Mouse (Mus musculus) lung, embryonic 15.5 days (tissue): ENCODE measurements around the gene Hs3st1. TPM values are rescaled to one million over a fixed set of nuclear protein-coding genes. Genes with fewer than 3 reads are reported as not detected.
A peak's percentile ranks its signal among the peaks of the same experiment; 100 is the strongest.

ENCODE experiments used
- ATAC-seq: fragments of 200-750 bp; cut with Nextera tagmentation; 2 replicates; pipeline ENCODE4 v1.8.0; 2017; ENCODE audit warnings: moderate number of reproducible peaks, borderline replicate concordance; ENCODE audit not compliant: low FRiP score, low TSS enrichment; ENCODE audit errors: extremely low read depth
- H3K27ac ChIP-seq: fragments of 300-500 bp; sonication (generic); 2 replicates; pipeline ENCODE4 v1.5.1; 2015; ENCODE audit warnings: moderate library complexity, mild to moderate bottlenecking, inconsistent platforms
- H3K27me3 ChIP-seq: fragments of 300-500 bp; sonication (generic); 2 replicates; pipeline ENCODE4 v1.6.1; 2015; ENCODE audit warnings: inconsistent platforms
- H3K36me3 ChIP-seq: fragments of 300-500 bp; sonication (generic); 2 replicates; pipeline ENCODE4 v1.6.1; 2015; ENCODE audit warnings: inconsistent platforms
- H3K4me1 ChIP-seq: fragments of 300-500 bp; sonication (generic); 2 replicates; pipeline ENCODE4 v1.6.1; 2015; ENCODE audit warnings: inconsistent platforms
- H3K4me2 ChIP-seq: fragments of 300-500 bp; sonication (generic); 2 replicates; pipeline ENCODE4 v1.6.1; 2015; ENCODE audit warnings: inconsistent platforms, mild to moderate bottlenecking, moderate library complexity
- H3K4me3 ChIP-seq: fragments of 300-500 bp; sonication (generic); 2 replicates; pipeline ENCODE4 v1.5.1; 2015; ENCODE audit warnings: mild to moderate bottlenecking, inconsistent platforms
- H3K9ac ChIP-seq: fragments of 300-500 bp; sonication (generic); 2 replicates; pipeline ENCODE4 v1.6.1; 2015; ENCODE audit warnings: inconsistent platforms
- H3K9me3 ChIP-seq: fragments of 300-500 bp; sonication (generic); 2 replicates; pipeline ENCODE4 v1.6.1; 2016; ENCODE audit warnings: inconsistent platforms
- WGBS: fragments of 180-500 bp; shearing (Covaris S2); methylation state at CpG from one replicate; pipeline ENCODE4 v1.1.7; 2015; 5-methylcytosine and 5-hydroxymethylcytosine counted together
- polyA plus RNA-seq: library from polyadenylated mRNA; unstranded; fragments of >200 nt; fragmentation: Nextera tagmentation; extraction: Ambion mirVana; gene quantifications from 2 replicates; pipeline ENCODE4 v1.2.1, GENCODE M21; 2015

Gene Hs3st1
- polyA plus RNA-seq, 1 experiment from 2014 or later = 2.6 TPM

DNA sequence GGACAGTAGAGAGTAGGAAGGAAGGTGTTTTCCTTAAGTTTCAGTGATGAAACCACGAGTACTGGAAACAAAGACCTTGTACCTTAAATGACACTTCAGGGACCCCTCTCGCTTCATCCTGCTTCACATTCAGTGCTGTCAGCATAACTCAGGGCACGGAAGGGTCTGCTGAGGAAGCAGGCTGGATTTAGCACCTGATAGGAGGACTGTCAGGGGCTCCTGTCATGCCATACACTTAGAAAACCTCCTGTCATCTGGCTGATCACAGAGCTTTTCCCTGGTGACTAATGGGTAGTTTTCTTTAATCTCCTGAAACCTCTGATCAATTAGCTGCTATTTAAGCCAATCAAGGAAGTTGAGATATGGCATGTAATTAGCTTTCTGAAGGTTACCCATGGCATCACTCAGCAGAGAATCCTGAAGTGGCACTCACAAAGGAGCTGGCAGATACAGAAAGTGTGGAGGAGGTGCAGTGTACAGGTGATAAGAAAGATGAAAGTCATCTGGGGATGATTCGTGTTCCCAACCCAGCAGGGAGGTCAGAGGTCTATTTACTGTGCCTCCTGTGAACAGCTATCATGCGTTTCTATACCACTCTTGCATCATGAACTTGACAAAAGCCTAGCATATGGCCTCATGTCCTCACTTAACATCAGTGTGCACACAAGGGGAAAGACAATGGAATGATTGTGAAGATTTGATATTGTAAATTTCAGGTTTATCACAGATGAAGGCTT, 22.1 kb downstream of the Hs3st1 start:
- no peak overlapping the region for H3K4me2 ChIP-seq
- no peaks in the 10 kb centered on the region for H3K27me3 ChIP-seq
- ATAC-seq = no peak
- H3K4me1 ChIP-seq = no peaks in the 10 kb centered on the region
- no peak overlapping the region for H3K9ac ChIP-seq
- no peak overlapping the region for H3K4me3 ChIP-seq
- no peaks in the 10 kb centered on the region for H3K36me3 ChIP-seq
- H3K27ac ChIP-seq = no peak overlapping the region
- 16% methylated on average over 5 of the region's 5 CpGs for WGBS
- H3K9me3 ChIP-seq = no peaks in the 10 kb centered on the region

DNA sequence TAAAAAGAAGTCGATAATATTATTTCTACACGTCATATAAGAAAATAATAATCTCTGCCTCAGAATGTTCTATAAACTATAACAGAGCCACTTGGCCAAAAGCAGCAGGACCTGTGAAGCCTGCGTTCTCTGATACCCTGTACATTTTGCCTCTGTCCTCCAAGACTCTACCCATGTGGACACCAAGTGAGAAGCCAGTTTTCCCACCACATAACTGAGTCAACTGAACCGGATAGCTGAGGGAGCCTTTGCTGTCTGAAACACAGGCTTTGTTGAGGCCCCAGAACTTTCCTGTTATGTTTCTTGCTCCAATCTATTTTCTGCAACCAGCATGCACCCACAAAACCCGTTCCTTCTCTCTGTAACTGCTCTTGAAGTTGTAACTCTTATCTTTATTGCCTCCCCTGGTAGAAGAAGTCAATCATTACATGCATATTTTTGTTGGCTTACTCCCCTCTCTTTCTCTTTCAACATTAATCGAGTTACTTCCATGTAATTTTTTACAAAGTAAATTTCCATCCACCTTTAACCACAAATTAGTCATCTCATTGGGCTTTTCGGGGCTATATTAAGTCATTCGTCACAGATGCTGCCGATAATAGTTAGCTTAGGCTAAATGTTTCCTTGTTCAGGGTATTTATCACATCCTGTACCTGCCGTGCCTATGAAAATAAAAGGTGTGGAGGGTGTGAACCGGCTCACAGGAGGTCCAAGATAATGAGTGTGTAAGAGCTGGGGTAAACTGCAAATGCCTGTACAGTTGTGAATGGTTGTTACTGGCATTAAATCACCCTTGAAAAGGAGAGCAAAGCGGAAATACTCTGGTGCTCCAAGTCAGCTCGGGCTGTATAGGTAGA, 39.4 kb downstream of the Hs3st1 start:
- Histone ChIP-seq H3K9me3 (no peaks in the 10 kb centered on the region), H3K4me1 (no peaks in the 10 kb centered on the region), H3K36me3 (no peaks in the 10 kb centered on the region), H3K9ac (no peak overlapping the region), H3K27ac (no peak overlapping the region), H3K4me3 (no peak overlapping the region), H3K27me3 (no peaks in the 10 kb centered on the region), H3K4me2 (no peak overlapping the region)
- no peak for ATAC-seq
- WGBS = 70% methylated on average over 13 of the region's 13 CpGs

- H3K27ac ChIP-seq = no peak overlapping the region
- H3K36me3 ChIP-seq = no peaks in the 10 kb centered on the region
- ATAC-seq = no peak
- no peak overlapping the region for H3K4me3 ChIP-seq
- H3K4me1 ChIP-seq = no peaks in the 10 kb centered on the region
- H3K4me2 ChIP-seq = no peak overlapping the region
- no peaks in the 10 kb centered on the region for H3K9me3 ChIP-seq
- 63% methylated on average over 5 of the region's 5 CpGs for WGBS
- H3K27me3 ChIP-seq = no peaks in the 10 kb centered on the region
- H3K9ac ChIP-seq = no peak overlapping the region
These were observed 40.1 kb downstream of the Hs3st1 start for GRCm38 (mm10) chr5:39715193-39715592.

DNA sequence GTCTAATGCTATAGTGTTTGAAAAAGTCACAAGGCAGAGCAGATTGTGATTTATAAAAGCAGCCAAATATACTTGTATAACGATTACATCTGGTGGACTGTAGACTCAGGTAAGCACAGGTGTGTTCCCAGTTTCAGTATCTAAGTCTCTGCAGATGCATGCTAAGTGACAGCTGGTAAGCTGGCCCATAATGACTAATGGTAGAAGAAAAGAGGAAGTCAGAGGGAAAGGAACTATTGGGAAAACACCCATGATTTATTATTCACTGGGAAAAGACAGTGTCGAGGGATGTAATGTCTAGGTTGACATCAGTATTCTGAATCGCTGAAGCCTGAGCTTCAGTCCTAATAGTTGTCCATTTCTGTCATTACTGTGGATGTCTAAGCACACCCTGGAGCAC, 49.7 kb downstream of the Hs3st1 start:
- no peak overlapping the region for H3K4me2 ChIP-seq
- 73% methylated on average over 3 of the region's 3 CpGs for WGBS
- H3K9me3 ChIP-seq = no peaks in the 10 kb centered on the region
- no peak overlapping the region for H3K9ac ChIP-seq
- H3K4me1 ChIP-seq = no peaks in the 10 kb centered on the region
- H3K27me3 ChIP-seq = no peaks in the 10 kb centered on the region
- H3K36me3 ChIP-seq = no peaks in the 10 kb centered on the region
- ATAC-seq = no peak
- H3K4me3 ChIP-seq = no peak overlapping the region
- no peak overlapping the region for H3K27ac ChIP-seq

DNA sequence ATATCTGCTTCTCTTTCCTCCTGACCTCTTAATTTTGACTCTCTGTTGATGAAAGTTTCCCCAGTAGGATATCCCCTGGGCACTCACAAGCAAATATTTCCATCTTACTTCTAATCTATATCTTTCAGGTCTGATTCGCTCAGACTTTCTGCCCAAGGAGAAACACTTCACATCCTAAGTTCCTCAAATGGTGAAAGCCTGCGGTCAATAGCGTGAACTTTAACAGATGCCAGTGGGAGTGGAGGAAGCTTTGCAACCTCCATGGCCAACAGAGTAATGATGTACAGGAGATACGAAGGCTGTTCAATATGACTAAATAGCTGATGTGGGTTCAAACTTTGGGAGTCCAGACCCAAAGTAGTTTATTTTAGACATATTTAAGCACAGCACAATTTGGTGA, 94.4 kb downstream of the Hs3st1 start:
- no peak for ATAC-seq
- Histone ChIP-seq H3K27me3 (no peaks in the 10 kb centered on the region), H3K9me3 (no peaks in the 10 kb centered on the region), H3K4me1 (no peaks in the 10 kb centered on the region), H3K4me2 (no peak overlapping the region), H3K4me3 (no peak overlapping the region), H3K9ac (no peak overlapping the region), H3K36me3 (no peaks in the 10 kb centered on the region), H3K27ac (no peak overlapping the region)
- WGBS = 91% methylated on average over 4 of the region's 4 CpGs

DNA sequence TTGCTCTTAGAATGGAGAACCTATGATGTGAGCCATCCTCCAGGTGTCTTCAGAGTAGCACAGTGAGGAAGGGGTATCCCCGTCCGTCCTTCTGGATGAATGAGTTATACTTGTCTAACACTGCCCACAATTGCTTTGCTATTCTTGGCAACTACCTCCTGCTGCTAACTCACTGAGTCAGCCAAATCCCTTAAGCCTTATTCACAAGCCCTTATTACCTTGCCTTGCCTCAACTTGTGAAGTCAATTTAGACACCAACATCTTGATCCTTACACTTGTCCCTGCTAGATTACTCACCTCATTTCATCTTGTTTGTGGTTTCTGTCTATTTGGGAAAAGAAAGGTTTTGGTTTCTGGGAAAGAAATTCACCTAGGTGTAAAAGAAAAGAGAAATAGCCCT, 95.9 kb downstream of the Hs3st1 start:
- H3K9me3 ChIP-seq = no peaks in the 10 kb centered on the region
- 69% methylated on average over 2 of the region's 2 CpGs for WGBS
- no peak for ATAC-seq

GRCm38 (mm10) chr5:39644827-39645380, 110.4 kb downstream of the Hs3st1 start:
- peak; percentile 67 for ATAC-seq
- H3K9me3 ChIP-seq = no peaks in the 10 kb centered on the region
- H3K4me3 ChIP-seq = peak overlapping the region; percentile 53
- no peaks in the 10 kb centered on the region for H3K36me3 ChIP-seq
- H3K4me1 ChIP-seq = peaks cover 13% of the 10 kb centered on the region
- peak overlapping the region; percentile 82 for H3K4me2 ChIP-seq
- WGBS = 1% methylated on average over 28 of the region's 28 CpGs
- peaks cover 32% of the 10 kb centered on the region for H3K27me3 ChIP-seq
- no peak overlapping the region for H3K27ac ChIP-seq
- peak overlapping the region; percentile 34; the same call in 1 of the 2 replicates for H3K9ac ChIP-seq

More for the DNA sequence above, 95.9 kb downstream of the Hs3st1 start:
- Histone ChIP-seq H3K9ac (no peak overlapping the region), H3K36me3 (no peaks in the 10 kb centered on the region), H3K4me1 (no peaks in the 10 kb centered on the region), H3K27ac (no peak overlapping the region), H3K27me3 (no peaks in the 10 kb centered on the region), H3K4me2 (no peak overlapping the region), H3K4me3 (no peak overlapping the region)

- no peak overlapping the region for H3K27ac ChIP-seq
- peaks cover 32% of the 10 kb centered on the region for H3K27me3 ChIP-seq
- H3K9me3 ChIP-seq = no peaks in the 10 kb centered on the region
- H3K4me2 ChIP-seq = peak overlapping the region; percentile 82
- H3K36me3 ChIP-seq = no peaks in the 10 kb centered on the region
- ATAC-seq = peak; percentile 95
- peak overlapping the region; percentile 34 for H3K9ac ChIP-seq
- H3K4me3 ChIP-seq = peak overlapping the region; percentile 53
- H3K4me1 ChIP-seq = peaks cover 13% of the 10 kb centered on the region
- 1% methylated on average over 55 of the region's 56 CpGs for WGBS
These were observed 111.1 kb downstream of the Hs3st1 start for GRCm38 (mm10) chr5:39643924-39644826.

DNA sequence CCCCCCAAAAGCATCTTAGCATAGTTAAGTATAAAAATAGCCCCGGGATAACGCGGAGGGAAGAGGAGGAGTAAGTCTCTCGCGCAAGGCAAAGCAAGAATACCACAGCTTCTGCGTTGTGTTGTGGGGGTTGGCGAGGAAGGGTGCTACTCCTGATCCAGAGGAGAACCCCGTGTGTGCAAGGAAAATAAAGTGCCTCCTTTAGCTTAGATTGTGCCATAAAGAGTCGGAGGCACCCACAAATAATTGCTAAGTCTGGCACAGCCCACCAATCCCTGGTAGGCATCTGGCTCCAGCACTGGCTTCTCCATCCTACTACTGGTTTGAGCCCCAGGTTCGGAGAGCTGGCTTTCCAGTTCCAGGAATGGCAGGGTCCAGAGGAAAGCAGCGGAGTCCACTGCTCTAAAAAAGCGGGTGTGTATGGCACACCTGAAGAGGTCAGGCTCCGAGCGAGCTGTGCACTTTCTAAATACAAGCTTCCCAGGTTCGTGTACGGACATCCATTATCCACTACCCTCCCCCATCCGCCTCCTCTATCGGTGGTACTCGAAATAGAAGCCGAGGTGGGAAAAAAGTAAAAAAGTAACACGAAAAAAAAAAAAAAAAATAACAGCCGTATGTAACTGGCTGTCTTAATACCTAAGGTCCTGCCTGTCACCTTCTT, 111.9 kb downstream of the Hs3st1 start:
- Histone ChIP-seq H3K4me3 (peak overlapping the region; percentile 53), H3K9me3 (no peaks in the 10 kb centered on the region), H3K4me1 (peaks cover 13% of the 10 kb centered on the region), H3K27me3 (peaks cover 32% of the 10 kb centered on the region), H3K27ac (no peak overlapping the region), H3K36me3 (no peaks in the 10 kb centered on the region), H3K9ac (no peak overlapping the region), H3K4me2 (peak overlapping the region; percentile 82)
- no peak for ATAC-seq
- WGBS = 3% methylated on average over 22 of the region's 22 CpGs

DNA sequence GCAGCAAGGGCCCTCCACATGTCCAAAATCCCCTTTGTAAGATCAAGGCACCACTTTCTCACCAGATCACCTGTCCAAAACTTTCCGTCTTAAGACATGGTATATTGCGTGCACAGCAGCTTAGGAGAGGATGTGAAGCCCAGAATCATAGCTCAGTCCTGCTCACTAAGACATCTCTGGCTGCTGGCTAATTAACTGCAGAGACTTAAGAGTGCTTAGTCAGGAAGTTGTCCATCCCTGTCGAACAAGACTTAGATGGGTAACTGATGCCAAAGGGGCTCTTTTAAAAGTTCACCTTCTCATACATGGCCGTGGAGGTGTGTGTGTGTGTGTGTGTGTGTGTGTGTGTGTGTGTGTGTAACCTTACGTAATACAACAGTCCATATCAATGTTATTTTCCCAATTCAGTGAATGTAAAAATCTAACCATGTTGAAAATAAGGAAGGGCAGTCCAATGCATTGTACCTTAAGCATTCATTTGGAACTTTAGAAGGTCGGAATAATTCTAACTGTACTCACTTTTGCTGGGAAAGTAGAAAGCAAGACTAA, 113.0 kb downstream of the Hs3st1 start:
- Histone ChIP-seq H3K4me2 (no peak overlapping the region), H3K27ac (no peak overlapping the region), H3K9ac (no peak overlapping the region), H3K4me1 (peaks cover 13% of the 10 kb centered on the region), H3K36me3 (no peaks in the 10 kb centered on the region), H3K4me3 (no peak overlapping the region), H3K27me3 (peaks cover 32% of the 10 kb centered on the region), H3K9me3 (no peaks in the 10 kb centered on the region)
- WGBS = 70% methylated on average over 6 of the region's 6 CpGs
- ATAC-seq = no peak
